Mouse (Mus musculus): ENCODE data around the gene Gsdmc3. TPM values are rescaled to one million over a fixed set of nuclear protein-coding genes. Genes with fewer than 3 reads are reported as not detected.
"Not testable (repeated sequence)": the region's sequence is repeated elsewhere in the genome, so short reads cannot be mapped to it uniquely, and the experiment has no call there.

The Gsdmc3 gene
- total RNA-seq (2021) = not detected

- intact Hi-C loops (cut with DNase I); DNase-seq (ENCODE audit: low spot score): not testable (repeated sequence)
Measured at GRCm38 (mm10) chr15:63878458-63878857, at the start of gene Gsdmc3. Gene Gsdmc3 (minus strand): TSS chr15:63878558.

- no peak for DNase-seq (ENCODE audit: low spot score)
- intact Hi-C loops (cut with DNase I) = no loop called here
Measured at GRCm38 (mm10) chr15:63926201-63926600, 47.8 kb upstream of the Gsdmc3 start.

GRCm38 (mm10) chr15:63924484-63924883 is 46.1 kb upstream of the Gsdmc3 start:
- no peak for DNase-seq (ENCODE audit: low spot score)
- intact Hi-C loops (cut with DNase I) = no loop called here

- DNase-seq (ENCODE audit: low spot score); intact Hi-C loops (cut with DNase I): not testable (repeated sequence)
Measured at GRCm38 (mm10) chr15:63921618-63922017, 43.3 kb upstream of the Gsdmc3 start.

- intact Hi-C loops (cut with DNase I); DNase-seq (ENCODE audit: low spot score): not testable (repeated sequence)
Measured at GRCm38 (mm10) chr15:63919728-63920127, 41.4 kb upstream of the Gsdmc3 start.

GRCm38 (mm10) chr15:63916584-63916983 is 38.2 kb upstream of the Gsdmc3 start:
- intact Hi-C loops (cut with DNase I) = not testable (repeated sequence)

GRCm38 (mm10) chr15:63912197-63912596 is 33.8 kb upstream of the Gsdmc3 start, which contains the start of gene Gsdmc4:
Gene Gsdmc4 (minus strand): TSS chr15:63912297.
- DNase-seq (ENCODE audit: low spot score); intact Hi-C loops (cut with DNase I): not testable (repeated sequence)

More at GRCm38 (mm10) chr15:63916584-63916983, 38.2 kb upstream of the Gsdmc3 start:
- not testable (repeated sequence) for DNase-seq (ENCODE audit: low spot score)

GRCm38 (mm10) chr15:63909896-63910295 is 31.5 kb upstream of the Gsdmc3 start:
- intact Hi-C loops (cut with DNase I); DNase-seq (ENCODE audit: low spot score): not testable (repeated sequence)

GRCm38 (mm10) chr15:63895560-63896353 is 17.4 kb upstream of the Gsdmc3 start:
- intact Hi-C loops (cut with DNase I) = loop anchor here (5.0 kb wide), 1 partner anchor 222 kb away; no protein-coding TSS in a partner anchor
- not testable (repeated sequence) for DNase-seq (ENCODE audit: low spot score)

GRCm38 (mm10) chr15:63888440-63888839 is 10.1 kb upstream of the Gsdmc3 start:
- DNase-seq (ENCODE audit: low spot score); intact Hi-C loops (cut with DNase I): not testable (repeated sequence)

- intact Hi-C loops (cut with DNase I); DNase-seq (ENCODE audit: low spot score): not testable (repeated sequence)
Measured at GRCm38 (mm10) chr15:63887949-63888348, 9.6 kb upstream of the Gsdmc3 start.

- intact Hi-C loops (cut with DNase I); DNase-seq (ENCODE audit: low spot score): not testable (repeated sequence)
Measured at GRCm38 (mm10) chr15:63876160-63876559, 2.2 kb downstream of the Gsdmc3 start.

- DNase-seq (ENCODE audit: low spot score); intact Hi-C loops (cut with DNase I): not testable (repeated sequence)
Measured at GRCm38 (mm10) chr15:63861965-63862364, 16.4 kb downstream of the Gsdmc3 start.

Other genes with a start within 250 kb of the Gsdmc3 start
- gene Gsdmc2, start 33.4 kb downstream of the Gsdmc3 start, total RNA-seq (2021) = not detected
- gene Gsdmc4, start 33.7 kb upstream of the Gsdmc3 start, total RNA-seq (2021) = not detected
- 10 to 100 TPM; 22.7 to 25.2 TPM for gene Fam49b, start 181.9 kb upstream of the Gsdmc3 start, total RNA-seq (2021)

Data from heart, postnatal 25 days (tissue).